Mouse (Mus musculus) forebrain, postnatal 0 days (tissue): ENCODE results near the gene Ankib1. TPM values are rescaled to one million over a fixed set of nuclear protein-coding genes. Genes with fewer than 3 reads are reported as not detected.
"Not testable (repeated sequence)": the region's sequence is repeated elsewhere in the genome, so short reads cannot be mapped to it uniquely, and the experiment has no call there.

Experiments used
- ATAC-seq: fragments of 200-750 bp; cut with Nextera tagmentation; 2 replicates; pipeline ENCODE4 v1.8.0; 2017; ENCODE audit warnings: mild to moderate bottlenecking, moderate library complexity
- DNase-seq: peaks from one replicate; pipeline ENCODE4 v3.0.0-alpha.2; 2015
- H3K27ac ChIP-seq: fragments of 300-500 bp; sonication (generic); 2 replicates; pipeline ENCODE4 v1.5.1; 2014; ENCODE audit warnings: low read depth, mild to moderate bottlenecking, antibody characterized with exemption, low read length, moderate library complexity, mixed read lengths
- H3K27me3 ChIP-seq: fragments of 300-500 bp; sonication (generic); 2 replicates; pipeline ENCODE4 v1.6.1; 2014; ENCODE audit warnings: mild to moderate bottlenecking, low read length, mixed read lengths; ENCODE audit not compliant: insufficient read depth
- H3K36me3 ChIP-seq: fragments of 300-500 bp; sonication (generic); 2 replicates; pipeline ENCODE4 v1.6.1; 2014; ENCODE audit warnings: mild to moderate bottlenecking, moderate library complexity; ENCODE audit not compliant: insufficient read depth
- H3K4me1 ChIP-seq: fragments of 300-500 bp; sonication (generic); 2 replicates; pipeline ENCODE4 v1.6.1; 2014; ENCODE audit warnings: antibody characterized with exemption; ENCODE audit not compliant: insufficient read depth
- H3K4me2 ChIP-seq: fragments of 300-500 bp; sonication (generic); 2 replicates; pipeline ENCODE4 v1.6.1; 2014; ENCODE audit warnings: low read depth, mild to moderate bottlenecking, moderate library complexity
- H3K4me3 ChIP-seq: fragments of 300-500 bp; sonication (generic); 2 replicates; pipeline ENCODE4 v1.5.1; 2014; ENCODE audit warnings: low read depth, low read length, mixed read lengths
- H3K9ac ChIP-seq: fragments of 300-500 bp; sonication (generic); 2 replicates; pipeline ENCODE4 v1.6.1; 2014; ENCODE audit warnings: mild to moderate bottlenecking
- H3K9me3 ChIP-seq: fragments of 300-500 bp; sonication (generic); 2 replicates; pipeline ENCODE4 v1.6.1; 2016; ENCODE audit warnings: low read length
- CTCF ChIP-seq: sonication (generic); IDR thresholded peaks from 2 replicates; pipeline ENCODE4 v1.5.1; 2016; ENCODE audit warnings: antibody characterized with exemption, control low read depth, low read depth
- WGBS: fragments of 180-500 bp; shearing (Covaris S2); extraction: QIAGEN DNeasy Blood & Tissue Kit; methylation state at CpG from one replicate; pipeline ENCODE4 v1.1.7; 2014; 5-methylcytosine and 5-hydroxymethylcytosine counted together
- polyA plus RNA-seq: library from polyadenylated mRNA; unstranded; fragments of >200 nt; fragmentation: Nextera tagmentation; extraction: Ambion mirVana; gene quantifications from 2 replicates; pipeline ENCODE4 v1.2.1, GENCODE M21; 2015
- total RNA-seq: library from RNA; depleted of rRNA; stranded (reverse); fragments of >200 nt; gene quantifications from 2 replicates; pipeline ENCODE4 v1.2.3, GENCODE M21; 2014

Ankib1 gene
- total and polyA plus RNA-seq, 2 experiments from 2014 or later, result 17.2 to 74.0 TPM

- Histone ChIP-seq H3K27me3 (no peaks in the 10 kb centered on the region), H3K4me2 (no peak within 1 kb of the TSS), H3K9me3 (no peaks in the 10 kb centered on the region), H3K9ac (no peak within 1 kb of the TSS), H3K27ac (no peak within 1 kb of the TSS), H3K4me1 (no peaks in the 10 kb centered on the region), H3K4me3 (no peak within 1 kb of the TSS), H3K36me3 (no peaks in the 10 kb centered on the region)
- TF ChIP-seq CTCF, result no peak
- DNase-seq (no peak), ATAC-seq (no peak)
- 77% methylated on average over 5 of the region's 5 CpGs for WGBS
Observed at GRCm38 (mm10) chr5:3657085-3657484, 145.6 kb downstream of the Ankib1 start, which contains the start of gene Gatad1. Gatad1 (minus strand) TSS chr5:3657185.

- TF ChIP-seq CTCF, result no peak
- H3K27me3 ChIP-seq, result no peaks in the 10 kb centered on the region
- no peak overlapping the region for H3K27ac ChIP-seq
- H3K9ac ChIP-seq, result no peak overlapping the region
- DNase-seq, result no peak
- H3K9me3 ChIP-seq, result no peaks in the 10 kb centered on the region
- H3K4me2 ChIP-seq, result no peak overlapping the region
- H3K4me3 ChIP-seq, result no peak overlapping the region
- WGBS, result 88% methylated on average over 4 of the region's 4 CpGs
- no peak for ATAC-seq
- H3K36me3 ChIP-seq, result no peaks in the 10 kb centered on the region
- H3K4me1 ChIP-seq, result no peaks in the 10 kb centered on the region
Observed at GRCm38 (mm10) chr5:3653801-3654200, 148.9 kb downstream of the Ankib1 start.

GRCm38 (mm10) chr5:3652903-3653575, 149.7 kb downstream of the Ankib1 start:
- H3K27me3 ChIP-seq, ATAC-seq, H3K9ac ChIP-seq, DNase-seq, H3K9me3 ChIP-seq, H3K36me3 ChIP-seq, H3K4me1 ChIP-seq, H3K4me3 ChIP-seq, H3K4me2 ChIP-seq, H3K27ac ChIP-seq: not testable (repeated sequence)
- WGBS, result 94% methylated on average over 16 of the region's 25 CpGs

GRCm38 (mm10) chr5:3651621-3652020, 151.1 kb downstream of the Ankib1 start:
- DNase-seq, result no peak
- no peak for ATAC-seq
- H3K36me3 ChIP-seq, result no peaks in the 10 kb centered on the region
- 91% methylated on average over 5 of the region's 5 CpGs for WGBS
- H3K4me1 ChIP-seq, result no peaks in the 10 kb centered on the region
- H3K27ac ChIP-seq, result no peak overlapping the region
- no peaks in the 10 kb centered on the region for H3K9me3 ChIP-seq
- no peaks in the 10 kb centered on the region for H3K27me3 ChIP-seq
- H3K4me3 ChIP-seq, result no peak overlapping the region
- H3K4me2 ChIP-seq, result no peak overlapping the region
- no peak for TF ChIP-seq CTCF
- H3K9ac ChIP-seq, result no peak overlapping the region

- no peak for TF ChIP-seq CTCF
- 63% methylated on average over 6 of the region's 6 CpGs for WGBS
- Histone ChIP-seq H3K27me3 (no peaks in the 10 kb centered on the region), H3K9ac (no peak within 1 kb of the TSS), H3K4me1 (no peaks in the 10 kb centered on the region), H3K27ac (no peak within 1 kb of the TSS), H3K9me3 (no peaks in the 10 kb centered on the region), H3K36me3 (no peaks in the 10 kb centered on the region), H3K4me3 (no peak within 1 kb of the TSS), H3K4me2 (no peak within 1 kb of the TSS)
- no peak for DNase-seq
- ATAC-seq, result no peak
Observed at GRCm38 (mm10) chr5:3650881-3651280, 151.8 kb downstream of the Ankib1 start, which contains the start of gene Tmbim7. Tmbim7 (plus strand) TSS chr5:3651181.

GRCm38 (mm10) chr5:3648849-3649210, 153.9 kb downstream of the Ankib1 start:
- Histone ChIP-seq H3K4me3 (no peak overlapping the region), H3K4me1 (no peaks in the 10 kb centered on the region), H3K9me3 (no peaks in the 10 kb centered on the region), H3K9ac (no peak overlapping the region), H3K4me2 (no peak overlapping the region), H3K27me3 (no peaks in the 10 kb centered on the region), H3K27ac (no peak overlapping the region), H3K36me3 (no peaks in the 10 kb centered on the region; the same call in 1 of the 2 replicates)
- 74% methylated on average over 4 of the region's 4 CpGs for WGBS
- ATAC-seq (no peak), DNase-seq (no peak)
- no peak for TF ChIP-seq CTCF

GRCm38 (mm10) chr5:3648206-3648848, 154.4 kb downstream of the Ankib1 start:
- 51% methylated on average over 4 of the region's 4 CpGs for WGBS
- ATAC-seq (no peak; the same call in 1 of the 2 replicates), DNase-seq (no peak)
- H3K4me3 ChIP-seq, result peak overlapping the region; percentile 82
- peaks cover 2% of the 10 kb centered on the region for H3K36me3 ChIP-seq
- TF ChIP-seq CTCF, result no peak
- no peaks in the 10 kb centered on the region for H3K9me3 ChIP-seq
- no peaks in the 10 kb centered on the region for H3K4me1 ChIP-seq
- no peaks in the 10 kb centered on the region for H3K27me3 ChIP-seq
- no peak overlapping the region for H3K27ac ChIP-seq
- peak overlapping the region; percentile 66; the same call in 1 of the 2 replicates for H3K4me2 ChIP-seq
- H3K9ac ChIP-seq, result no peak overlapping the region
